Mouse (Mus musculus) inflammation-experienced regulatory T-cells, adult 6 months (primary cell): ENCODE results near the gene Plxna4. TPM values are rescaled to one million over a fixed set of nuclear protein-coding genes. Genes with fewer than 3 reads are reported as not detected.

Experiments
- ATAC-seq: one replicate; pipeline ENCODE4 v1.8.0; 2017
- polyA plus RNA-seq, 3 experiments: library from polyadenylated mRNA; unstranded; fragments of 100-300 nt; shearing (Covaris generic); gene quantifications; one replicate each; pipeline ENCODE4 v1.2.1; 2017

Gene Plxna4
- polyA plus RNA-seq, 3 experiments from 2014 or later: 0.09 TPM; not detected in 2

DNA sequence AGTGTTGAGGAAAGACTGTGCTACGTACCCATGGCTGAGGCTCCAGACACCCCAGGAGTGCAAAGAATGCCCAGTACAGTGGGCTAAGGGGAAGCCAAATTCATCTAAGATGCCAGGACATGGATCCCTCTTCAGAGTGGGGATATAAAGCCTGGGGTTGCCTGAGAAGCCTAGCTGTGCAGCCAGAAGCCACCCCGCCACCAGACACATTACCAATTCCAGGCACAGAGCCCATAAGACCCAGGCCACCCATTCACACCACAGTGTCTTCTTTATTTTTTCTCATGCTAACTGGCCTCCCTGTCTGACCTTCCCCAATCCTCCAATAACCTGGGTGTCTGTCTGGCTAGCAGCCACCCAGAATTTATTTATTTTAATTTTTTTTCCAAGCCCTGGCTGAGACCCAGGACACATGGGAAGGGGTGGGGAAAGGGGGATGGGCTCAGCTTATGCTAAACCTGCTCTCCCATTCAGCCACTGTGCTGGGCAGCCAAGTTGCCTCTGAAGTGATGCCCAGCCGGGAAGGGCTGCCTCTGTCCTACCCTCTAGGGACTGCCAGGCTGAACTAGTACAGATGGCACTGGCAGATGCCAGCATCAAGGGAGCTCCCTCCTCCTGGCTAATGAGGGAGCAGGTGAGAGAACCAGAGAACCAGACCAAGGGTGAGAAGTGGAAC is 185.3 kb downstream of the Plxna4 start:
- no peak for ATAC-seq

DNA sequence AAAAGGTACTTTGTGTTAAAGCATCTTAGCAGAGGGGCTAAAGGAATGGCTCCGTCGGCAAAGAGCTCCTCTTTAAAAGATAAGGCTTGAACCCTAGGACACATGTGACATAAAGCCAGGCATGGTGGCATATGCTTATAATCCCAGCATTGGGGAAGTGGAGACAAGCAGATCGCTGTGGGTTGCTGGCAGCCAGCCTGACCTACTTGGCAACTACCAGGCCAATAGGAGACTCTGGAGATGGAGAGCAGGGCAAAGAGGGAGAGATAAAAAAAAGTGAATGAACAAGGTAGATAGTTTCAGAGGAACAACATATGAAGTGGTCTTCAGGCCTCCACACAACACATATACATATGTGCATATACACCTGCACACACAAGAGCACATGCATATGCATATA is 189.7 kb downstream of the Plxna4 start:
- no peak for ATAC-seq

DNA sequence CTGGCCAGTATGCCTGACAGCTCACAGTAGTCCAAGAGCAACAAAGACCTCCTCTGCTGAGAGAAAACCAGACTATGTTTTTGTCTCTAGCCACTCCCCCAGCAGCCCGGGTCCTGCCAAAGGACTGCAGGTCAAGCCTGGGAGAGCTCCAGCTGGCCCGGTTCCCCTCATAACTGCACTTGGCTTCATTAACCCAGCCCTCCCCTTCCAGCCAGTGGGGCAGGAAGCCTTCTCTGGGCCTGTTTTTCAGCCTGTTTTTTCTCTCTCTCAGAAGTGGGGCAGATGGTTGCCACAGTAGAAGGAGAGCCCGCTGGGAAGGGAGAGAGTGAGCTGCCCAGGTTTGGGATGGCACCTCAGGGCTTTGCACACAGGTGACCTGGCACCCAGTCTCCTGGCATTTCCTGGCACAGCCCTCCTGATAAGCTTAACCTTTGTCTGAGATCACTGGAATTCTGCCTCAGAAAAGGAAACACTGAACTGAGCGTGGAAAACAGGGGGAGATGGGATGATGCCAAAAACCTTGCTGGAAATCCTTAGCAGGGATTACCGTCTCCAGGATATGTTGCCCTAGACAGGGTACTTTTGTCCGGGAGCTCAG is 190.8 kb downstream of the Plxna4 start:
- ATAC-seq: no peak

DNA sequence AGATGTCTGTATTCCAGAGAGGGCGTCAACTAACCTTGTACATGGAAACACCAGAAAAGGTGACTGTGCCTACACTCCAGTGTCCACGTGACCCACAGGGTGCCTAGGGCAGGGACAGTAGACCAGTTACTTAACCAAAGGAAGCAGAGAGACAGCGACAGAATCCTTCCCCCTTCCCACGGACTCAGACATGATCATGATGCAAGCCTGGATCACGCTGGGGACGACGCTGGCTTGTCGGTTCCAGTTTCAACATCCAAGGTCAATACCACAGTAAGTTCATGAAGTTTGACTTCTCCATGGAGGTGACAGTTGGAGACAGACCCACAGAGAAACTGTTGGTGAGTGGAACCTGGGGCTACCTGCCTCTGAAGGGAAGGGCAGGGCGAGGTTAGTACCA is 192.6 kb downstream of the Plxna4 start:
- ATAC-seq: no peak

DNA sequence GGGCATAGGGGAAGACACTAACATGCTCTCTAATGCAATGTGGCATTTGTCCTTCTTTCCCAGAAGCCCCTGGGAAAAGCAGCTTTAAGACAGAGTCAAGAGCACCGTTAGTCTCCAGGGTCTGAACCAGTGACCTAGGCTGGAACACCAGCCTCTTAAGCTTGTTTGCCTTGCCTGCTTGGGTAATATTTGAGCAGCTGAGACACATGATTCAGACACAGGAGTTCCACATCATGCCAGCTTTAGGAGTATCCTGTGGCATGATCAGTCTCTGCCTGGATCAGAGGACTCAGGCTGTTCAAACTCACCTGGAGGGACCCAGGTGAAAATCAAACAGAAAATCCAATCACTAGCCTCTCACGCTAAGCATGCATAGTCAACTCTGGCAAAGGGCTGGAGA is 195.7 kb downstream of the Plxna4 start:
- ATAC-seq: no peak

DNA sequence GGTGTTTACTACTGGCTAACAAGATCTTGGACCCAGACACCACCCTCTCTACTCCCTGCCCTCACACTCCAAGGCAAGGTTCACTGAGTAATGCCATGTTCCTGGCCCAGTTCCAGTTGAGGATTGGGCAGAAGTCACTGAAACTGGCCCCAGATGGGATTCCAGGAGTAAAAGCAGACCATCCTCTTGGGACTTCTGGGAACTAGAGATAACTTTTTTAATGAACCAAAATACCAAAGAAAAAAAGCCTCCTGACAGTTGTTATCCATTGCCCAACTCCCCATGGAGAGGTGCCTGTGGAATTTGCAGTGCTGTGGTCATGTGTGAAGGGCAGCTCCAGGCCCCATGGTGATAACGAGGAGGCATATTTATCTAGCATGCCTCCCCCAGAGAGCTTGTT is 199.7 kb downstream of the Plxna4 start:
- no peak for ATAC-seq

DNA sequence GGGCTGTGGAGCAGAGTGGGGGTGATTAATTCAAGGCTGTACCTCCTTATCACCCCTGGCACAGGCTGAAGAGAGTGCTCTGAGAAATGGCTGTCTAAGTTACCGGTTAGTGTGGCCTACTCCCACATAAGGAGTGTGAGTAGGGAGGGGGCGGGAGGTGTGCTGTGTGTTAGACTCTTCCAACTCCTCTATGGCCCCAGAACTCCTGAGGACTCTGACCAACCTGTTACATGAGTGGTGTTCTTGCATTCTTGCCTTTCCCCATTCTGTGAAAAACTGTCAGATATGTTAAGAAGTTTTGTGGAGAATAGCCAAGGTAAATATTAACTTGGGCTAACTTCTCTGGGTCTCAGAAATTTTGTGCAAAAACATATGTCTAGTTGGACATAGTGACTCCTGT is 201.1 kb downstream of the Plxna4 start:
- ATAC-seq: no peak

DNA sequence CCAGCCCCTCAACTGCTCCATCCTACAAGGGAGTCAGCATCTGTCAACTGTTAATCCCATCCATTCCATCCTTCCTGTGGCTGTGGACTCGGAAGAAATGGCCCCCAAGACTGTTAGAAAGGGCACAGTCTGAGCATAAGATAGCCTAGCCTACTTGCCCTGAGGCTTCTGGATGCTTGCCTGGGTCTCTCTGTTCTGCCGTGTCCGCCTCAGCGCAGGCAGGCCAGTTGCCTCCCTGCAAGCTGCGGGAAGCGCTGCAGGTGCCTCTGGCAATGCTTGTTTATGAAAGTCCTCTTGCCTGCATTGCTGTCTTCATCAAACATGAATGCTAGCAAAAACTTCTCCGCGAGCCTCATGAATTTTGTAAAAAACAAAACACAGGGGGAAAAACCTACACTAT is 203.1 kb downstream of the Plxna4 start:
- no peak for ATAC-seq

DNA sequence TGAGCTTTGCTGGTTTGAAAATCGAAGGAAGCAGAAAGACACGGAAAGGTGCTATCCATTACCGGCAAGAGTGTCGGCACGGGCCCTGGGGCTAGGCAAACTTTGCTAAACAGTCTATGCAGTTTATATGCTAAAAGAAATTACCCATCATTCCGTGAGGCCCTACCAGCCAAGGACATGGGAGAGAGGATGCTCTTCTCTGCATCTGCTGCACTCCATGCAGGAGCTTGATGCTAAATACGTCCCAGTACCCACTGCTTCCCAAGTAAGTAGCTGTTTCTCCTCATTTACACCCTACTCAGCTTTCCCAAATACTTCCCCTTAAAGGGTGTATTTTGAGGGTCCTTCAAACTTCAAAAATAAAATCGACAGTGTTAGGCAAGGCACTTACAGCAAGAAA is 203.6 kb downstream of the Plxna4 start:
- ATAC-seq: no peak

DNA sequence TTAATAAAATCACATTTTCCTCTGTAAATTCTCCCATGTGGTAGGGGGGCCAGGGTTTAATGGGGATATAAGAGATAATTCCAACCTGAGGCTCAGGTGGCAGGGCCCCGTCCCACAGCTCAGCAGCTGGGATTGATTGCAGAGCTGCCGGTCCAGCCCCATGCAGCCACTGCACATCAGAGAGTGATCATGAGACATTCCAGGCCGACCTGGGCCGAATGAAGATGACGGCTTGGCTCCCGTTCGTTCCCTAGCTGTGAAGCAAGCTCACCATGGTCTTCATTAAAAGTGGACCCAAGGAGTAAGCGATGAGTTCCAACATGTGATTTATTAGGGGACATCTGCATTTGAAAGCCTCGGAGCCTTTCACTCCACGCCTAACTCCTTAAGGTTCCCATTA is 206.5 kb downstream of the Plxna4 start:
- no peak for ATAC-seq

DNA sequence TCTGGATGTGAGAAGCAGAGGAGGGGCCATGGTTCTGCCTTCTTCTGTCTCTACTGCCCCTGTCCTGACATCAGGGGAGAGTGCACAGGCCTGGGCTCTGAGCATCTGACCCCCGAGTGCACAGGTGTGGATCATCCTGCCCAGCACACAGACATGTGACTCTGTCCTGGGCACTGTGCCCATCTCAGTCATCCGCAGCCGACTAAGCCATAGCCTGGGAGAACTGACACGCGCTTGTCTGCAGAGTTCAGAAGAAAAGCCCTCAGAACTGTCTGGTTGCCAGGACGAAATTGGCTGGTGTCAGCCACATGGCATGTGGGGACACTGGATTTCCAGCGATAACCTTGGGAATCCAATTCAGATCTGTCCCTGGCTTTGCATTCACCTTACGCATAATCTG is 210.8 kb downstream of the Plxna4 start:
- ATAC-seq: no peak

DNA sequence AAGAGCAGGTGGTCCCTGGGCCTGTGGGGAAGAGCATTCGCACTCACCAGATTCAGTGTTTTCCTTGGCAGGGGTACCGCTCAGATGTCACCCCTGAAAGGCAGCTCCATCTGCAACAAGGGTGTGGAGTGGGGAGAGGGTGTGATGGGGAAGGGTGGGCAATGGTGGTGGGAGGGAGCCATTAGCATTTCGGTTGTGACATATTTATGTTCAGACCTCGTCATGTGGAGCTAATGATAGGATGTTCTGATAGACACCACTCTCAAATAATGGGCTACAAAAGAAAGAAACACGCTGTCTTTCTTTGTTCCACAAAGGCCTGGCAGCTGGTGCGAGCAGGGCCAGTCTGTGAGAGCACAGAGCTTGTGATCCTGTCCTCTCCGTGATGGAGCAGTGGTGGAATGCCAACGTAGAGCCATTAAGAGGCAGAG is 214.0 kb downstream of the Plxna4 start:
- ATAC-seq: no peak

DNA sequence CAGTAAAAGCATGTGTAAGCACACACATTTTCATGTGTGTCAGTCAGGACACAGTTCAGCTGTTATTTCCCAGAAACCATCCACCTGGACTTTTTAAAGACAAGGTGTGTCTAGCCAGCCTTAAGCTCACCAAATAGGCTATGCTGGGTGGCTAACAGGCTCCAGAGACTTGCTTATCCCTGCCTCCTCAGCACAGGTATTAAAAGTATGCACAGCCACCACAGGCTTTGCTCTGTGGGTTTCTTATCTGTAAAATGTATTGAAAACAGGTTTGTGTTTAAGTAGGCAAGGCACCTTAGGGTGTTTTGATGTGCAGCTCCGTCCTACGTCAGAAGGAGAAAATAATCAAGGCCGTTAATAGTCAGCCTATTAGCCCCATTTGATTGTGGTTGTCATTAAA is 218.9 kb downstream of the Plxna4 start:
- no peak for ATAC-seq

DNA sequence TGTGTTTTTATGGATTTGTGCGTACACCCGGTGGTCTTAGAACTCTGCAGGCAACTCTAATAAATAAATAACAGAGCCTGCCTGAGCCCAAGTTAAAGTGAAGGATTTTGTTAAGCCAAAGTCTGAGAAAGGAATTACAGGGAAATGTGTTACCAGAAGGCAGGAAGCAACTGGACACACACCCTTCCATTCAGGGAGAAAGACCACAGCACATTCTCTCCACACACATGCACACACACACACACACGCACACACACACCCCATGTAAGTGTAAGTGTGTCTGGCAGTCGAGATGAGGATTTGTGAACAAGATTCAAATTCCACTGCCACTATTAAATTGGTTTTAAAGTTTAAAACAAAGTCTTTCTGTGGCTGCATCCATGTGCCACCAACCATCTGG is 219.6 kb downstream of the Plxna4 start:
- no peak for ATAC-seq

DNA sequence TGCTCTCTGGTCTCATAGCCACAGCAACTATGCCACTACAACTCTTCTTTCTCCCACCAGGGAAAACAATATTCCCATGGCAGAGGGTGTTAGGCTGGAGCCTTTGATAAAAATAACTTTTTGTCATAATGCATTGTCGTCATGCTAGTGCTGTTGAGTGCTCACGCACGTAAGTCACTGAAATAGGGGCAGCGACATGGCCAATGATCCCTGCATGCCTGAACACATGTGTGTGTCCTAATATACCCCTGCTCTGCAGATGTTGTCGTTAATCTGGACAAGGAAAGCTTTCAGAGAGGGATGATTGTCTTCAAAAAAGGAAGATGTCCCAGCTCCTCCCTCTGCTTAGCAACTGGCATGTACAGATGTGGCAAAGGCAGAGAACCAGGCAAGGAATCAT is 223.1 kb downstream of the Plxna4 start:
- no peak for ATAC-seq

DNA sequence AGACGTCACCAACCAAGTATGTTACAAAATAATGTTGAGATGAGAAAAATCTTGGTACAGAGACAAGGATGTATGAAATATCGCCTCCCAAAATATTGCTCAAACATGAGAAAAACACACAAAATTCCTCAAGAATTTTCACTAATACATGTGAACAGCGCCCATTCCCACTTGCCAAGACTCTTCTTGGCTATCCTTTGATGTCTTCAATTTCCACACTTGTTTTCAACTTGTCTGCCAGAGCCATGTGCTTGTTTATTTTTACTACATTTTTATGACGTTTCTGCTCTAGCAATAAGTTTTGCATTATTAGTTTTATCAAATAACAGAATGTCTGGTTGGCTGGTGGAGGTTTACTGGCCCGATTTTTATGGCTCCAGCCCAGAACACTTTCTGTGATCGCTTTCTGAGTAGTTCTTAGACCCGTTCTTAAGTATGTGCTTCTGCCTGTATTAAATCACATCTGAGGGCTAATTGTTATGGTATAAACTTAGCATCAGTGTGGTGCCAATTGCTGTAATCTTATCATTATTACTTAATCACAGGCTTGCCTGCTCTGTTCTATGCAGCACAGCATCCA is 224.4 kb downstream of the Plxna4 start:
- ATAC-seq: no peak

DNA sequence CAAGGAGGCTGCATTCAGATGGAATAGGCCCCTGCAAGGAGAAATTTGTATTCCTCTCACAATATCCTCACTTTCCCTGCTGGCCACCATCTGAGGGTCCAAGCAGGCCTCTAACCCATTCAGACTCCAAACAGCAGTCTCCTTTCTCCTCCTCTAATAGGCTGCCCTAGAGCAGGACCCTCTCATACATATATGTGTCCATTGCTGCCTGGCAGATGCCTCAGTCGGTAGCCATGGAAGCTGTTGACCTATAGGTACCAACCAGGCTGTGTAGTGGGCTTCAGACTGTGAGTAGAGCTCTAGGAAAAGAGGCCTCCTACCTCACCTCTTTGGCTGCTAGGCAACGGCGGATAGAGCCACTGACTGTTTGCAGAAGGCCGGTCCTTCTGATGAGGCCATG is 225.6 kb downstream of the Plxna4 start:
- no peak for ATAC-seq

DNA sequence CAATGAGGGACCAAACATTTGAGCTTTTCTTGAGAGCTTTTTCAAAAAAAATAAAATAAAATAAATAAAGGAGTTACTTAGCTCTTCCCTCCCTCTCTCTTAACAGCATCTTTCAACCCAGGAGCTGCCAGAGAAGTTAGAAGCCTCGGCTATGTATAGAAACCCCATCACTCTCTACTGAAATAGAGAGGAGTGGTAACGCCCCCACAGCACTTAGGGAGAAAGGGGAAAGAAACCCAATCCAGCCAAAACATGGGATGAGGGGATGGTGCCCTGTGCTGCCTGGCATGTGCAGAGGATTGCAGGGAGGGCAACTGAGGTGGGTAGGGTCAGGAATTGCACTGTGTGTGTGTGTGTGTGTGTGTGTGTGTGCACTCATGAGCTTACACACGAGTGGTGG is 228.3 kb downstream of the Plxna4 start:
- no peak for ATAC-seq

DNA sequence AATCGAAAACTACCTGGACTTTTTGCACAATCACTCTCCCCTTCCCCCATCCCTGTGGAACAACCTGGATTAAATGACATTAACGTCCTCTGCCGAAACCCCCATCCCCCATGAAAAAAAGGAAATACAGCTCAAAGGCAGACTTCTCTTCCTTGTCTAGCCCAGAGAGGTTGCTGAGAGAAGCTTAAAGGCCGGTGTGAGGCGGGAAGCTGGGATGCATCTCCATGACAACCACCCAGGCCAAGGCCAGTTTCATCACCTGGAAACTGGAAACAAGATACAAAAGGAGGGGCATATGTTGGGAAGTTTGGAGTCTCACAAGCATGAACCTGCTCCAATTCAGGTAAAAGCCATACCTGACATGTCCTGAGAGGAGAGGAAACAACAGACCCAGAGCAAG is 230.5 kb downstream of the Plxna4 start:
- no peak for ATAC-seq

DNA sequence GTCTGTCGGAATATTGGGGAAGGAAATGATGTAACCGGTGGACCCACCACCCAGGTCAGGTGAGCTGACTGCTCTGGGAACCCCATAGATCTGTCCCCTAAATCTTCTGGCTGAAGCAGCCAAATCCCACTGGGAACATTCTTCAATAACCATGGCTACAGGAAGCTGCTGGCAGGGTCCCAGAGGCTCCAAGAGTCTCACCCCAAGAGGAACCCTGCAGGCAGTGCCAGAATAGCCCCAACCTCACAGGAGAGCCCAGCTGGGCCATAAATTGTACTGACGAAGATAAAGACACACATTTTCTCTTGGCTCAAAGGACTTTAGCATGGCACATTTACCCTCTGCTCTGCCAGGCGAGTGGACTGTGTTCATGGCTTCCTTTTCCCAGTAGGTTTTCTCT is 232.4 kb downstream of the Plxna4 start:
- ATAC-seq: no peak

DNA sequence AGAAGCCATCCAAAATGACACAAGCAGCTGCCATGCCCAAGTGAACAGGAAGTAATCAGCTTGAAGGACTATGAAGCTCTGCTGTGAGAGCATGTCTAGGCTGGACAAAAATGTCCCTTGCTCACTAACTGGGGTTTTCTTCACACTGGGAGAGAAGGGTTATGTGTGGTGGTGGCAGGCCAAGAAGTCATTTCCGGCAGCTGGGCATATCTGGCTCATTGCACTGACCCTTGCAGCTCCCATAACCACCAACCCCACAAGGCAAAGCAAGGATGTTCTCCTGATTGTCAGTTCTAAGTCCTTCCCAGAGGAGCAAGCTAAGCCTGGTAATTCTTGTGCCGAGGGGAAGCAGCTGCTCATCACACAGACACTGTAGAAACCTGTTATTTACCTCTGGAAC is 239.0 kb downstream of the Plxna4 start:
- ATAC-seq: no peak

DNA sequence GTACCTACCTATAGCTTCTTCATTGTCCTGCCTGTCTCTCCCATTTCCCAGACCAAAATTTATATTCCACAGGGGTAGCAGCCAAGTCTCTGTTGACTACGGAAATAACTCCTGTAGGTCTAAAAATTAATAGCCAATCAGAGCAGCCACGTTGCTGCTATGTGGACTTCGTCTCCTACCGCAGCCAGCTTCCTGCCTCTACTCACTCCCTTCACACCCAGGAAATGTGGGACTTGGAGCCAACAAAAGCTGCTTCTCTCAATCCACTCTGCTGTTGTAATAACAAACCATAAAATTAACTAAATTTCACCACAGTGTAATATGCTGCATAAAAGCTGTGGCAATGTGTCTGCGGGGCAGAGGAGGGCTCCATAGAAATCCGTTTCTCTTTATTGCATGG is 239.9 kb downstream of the Plxna4 start:
- no peak for ATAC-seq

DNA sequence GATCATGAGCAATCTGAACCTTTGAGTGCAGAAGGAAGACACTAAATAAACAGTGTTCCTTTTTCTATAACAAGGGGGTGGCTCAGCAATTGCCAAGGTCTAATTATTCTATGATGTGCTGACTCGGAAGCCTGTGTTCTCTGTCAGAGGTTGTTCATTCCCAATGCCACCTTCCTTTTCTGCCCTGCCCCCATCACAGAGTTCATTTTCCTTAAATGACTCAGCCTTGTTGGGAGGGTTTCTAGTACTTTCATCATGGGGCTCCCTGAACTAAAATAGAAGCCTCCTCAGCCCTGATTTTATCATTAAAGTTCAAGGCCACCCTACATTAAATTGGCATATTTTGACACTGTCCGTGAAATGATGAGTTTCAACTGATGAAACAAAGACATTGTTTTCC is 242.0 kb downstream of the Plxna4 start:
- ATAC-seq: no peak

DNA sequence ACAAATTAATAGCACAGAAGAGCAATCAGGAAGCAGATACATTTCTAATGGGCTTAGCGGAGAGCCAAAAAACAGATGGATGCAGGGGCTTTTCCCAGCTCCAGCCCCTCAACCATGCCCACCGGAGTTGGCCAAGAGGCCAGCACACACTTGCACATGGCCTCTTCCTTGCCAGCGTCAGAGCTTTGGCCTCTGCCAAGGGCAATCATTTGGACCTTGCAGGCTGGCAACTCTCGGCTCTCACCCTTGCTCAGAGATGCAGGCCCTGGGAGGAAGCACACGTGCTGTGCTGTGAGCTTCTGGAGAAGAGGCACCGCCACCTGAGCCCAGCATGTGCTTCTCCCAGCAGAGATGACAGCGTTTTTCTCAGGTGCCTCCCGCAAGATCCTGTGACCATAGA is 245.3 kb downstream of the Plxna4 start:
- no peak for ATAC-seq

DNA sequence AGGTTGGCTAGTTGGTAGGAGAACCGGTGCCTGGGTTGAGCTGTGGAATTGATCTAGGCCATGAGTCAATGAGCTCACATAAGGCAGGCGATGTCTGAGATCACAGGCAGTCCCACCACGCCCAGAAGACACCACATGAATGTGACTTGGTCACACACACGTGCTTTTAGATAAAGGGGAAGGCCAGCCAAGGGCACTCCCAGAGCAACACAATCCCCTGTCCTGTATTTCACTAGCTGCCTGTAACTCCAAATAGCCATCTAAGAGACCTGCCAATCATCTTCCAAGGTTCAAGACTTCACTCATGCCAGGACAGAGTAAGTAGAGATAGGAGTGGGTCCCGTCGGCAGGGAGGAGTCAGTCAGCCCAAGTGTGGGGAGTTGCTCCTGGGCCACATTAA is 245.7 kb downstream of the Plxna4 start:
- no peak for ATAC-seq
